Mouse (Mus musculus): ENCODE results near the gene Sox6.

Sox6 gene

GRCm38 (mm10) chr7:115985716-115986115 lies 52.9 kb downstream of the Sox6 start:
- no peak for DNase-seq (ENCODE audit: low spot score in 2 of 2)

GRCm38 (mm10) chr7:115984076-115984475 lies 54.5 kb downstream of the Sox6 start:
- no peak for DNase-seq (ENCODE audit: low spot score in 2 of 2)

GRCm38 (mm10) chr7:115979813-115980512 lies 58.6 kb downstream of the Sox6 start:
- no peak for DNase-seq (ENCODE audit: low spot score in 2 of 2)

- no peak for DNase-seq (ENCODE audit: low spot score in 2 of 2)
These were observed 64.1 kb downstream of the Sox6 start for GRCm38 (mm10) chr7:115974518-115974917.

GRCm38 (mm10) chr7:115967186-115967585 lies 71.4 kb downstream of the Sox6 start:
- DNase-seq (ENCODE audit: low spot score in 2 of 2), result no peak

GRCm38 (mm10) chr7:115966181-115966580 lies 72.4 kb downstream of the Sox6 start:
- DNase-seq (ENCODE audit: low spot score in 2 of 2), result no peak

GRCm38 (mm10) chr7:115953046-115953445 lies 85.5 kb downstream of the Sox6 start:
- no peak for DNase-seq (ENCODE audit: low spot score in 2 of 2)

GRCm38 (mm10) chr7:115952235-115952634 lies 86.4 kb downstream of the Sox6 start:
- DNase-seq (ENCODE audit: low spot score in 2 of 2), result no peak

GRCm38 (mm10) chr7:115951689-115952088 lies 86.9 kb downstream of the Sox6 start:
- DNase-seq (ENCODE audit: low spot score in 2 of 2), result no peak

- DNase-seq (ENCODE audit: low spot score in 2 of 2), result no peak
These were observed 90.7 kb downstream of the Sox6 start for GRCm38 (mm10) chr7:115947916-115948315.

GRCm38 (mm10) chr7:115946559-115946958 lies 92.0 kb downstream of the Sox6 start:
- no peak for DNase-seq (ENCODE audit: low spot score in 2 of 2)

- DNase-seq (ENCODE audit: low spot score in 2 of 2), result no peak
These were observed 93.1 kb downstream of the Sox6 start for GRCm38 (mm10) chr7:115945516-115945915.

- no peak for DNase-seq (ENCODE audit: low spot score in 2 of 2)
These were observed 94.3 kb downstream of the Sox6 start for GRCm38 (mm10) chr7:115944250-115944649.

- no peak for DNase-seq (ENCODE audit: low spot score in 2 of 2)
These were observed 96.8 kb downstream of the Sox6 start for GRCm38 (mm10) chr7:115941766-115942165.

- no peak for DNase-seq (ENCODE audit: low spot score in 2 of 2)
These were observed 99.3 kb downstream of the Sox6 start for GRCm38 (mm10) chr7:115939292-115939691.

- no peak for DNase-seq (ENCODE audit: low spot score in 2 of 2)
These were observed 101.7 kb downstream of the Sox6 start for GRCm38 (mm10) chr7:115936908-115937307.

- no peak for DNase-seq (ENCODE audit: low spot score in 2 of 2)
These were observed 123.3 kb downstream of the Sox6 start for GRCm38 (mm10) chr7:115915338-115915737.

- no peak for DNase-seq (ENCODE audit: low spot score in 2 of 2)
These were observed 128.3 kb downstream of the Sox6 start for GRCm38 (mm10) chr7:115910313-115910712.

GRCm38 (mm10) chr7:115904798-115905207 lies 133.8 kb downstream of the Sox6 start:
- no peak for DNase-seq (ENCODE audit: low spot score in 2 of 2)

GRCm38 (mm10) chr7:115903931-115904797 lies 134.4 kb downstream of the Sox6 start:
- no peak for DNase-seq (ENCODE audit: low spot score in 2 of 2)

- DNase-seq (ENCODE audit: low spot score in 2 of 2), result no peak
These were observed 135.2 kb downstream of the Sox6 start for GRCm38 (mm10) chr7:115903368-115903767.

- no peak for DNase-seq (ENCODE audit: low spot score in 2 of 2)
These were observed 142.8 kb downstream of the Sox6 start for GRCm38 (mm10) chr7:115895831-115896230.
